Mouse (Mus musculus) C2C12 (cell line): Measurements from ENCODE around the gene Cox6b2. TPM values are rescaled to one million over a fixed set of nuclear protein-coding genes. Genes with fewer than 3 reads are reported as not detected.

ENCODE experiments used
- H3K27me3 ChIP-seq: one replicate; pipeline ENCODE4 v1.6.1; 2011; ENCODE audit not compliant: control insufficient read depth, insufficient read depth, insufficient read length
- H3K36me3 ChIP-seq: one replicate; pipeline ENCODE4 v1.6.1; 2011; ENCODE audit not compliant: control insufficient read depth, insufficient read depth
- H3K4me3 ChIP-seq: one replicate; pipeline ENCODE4 v1.5.1; 2011; ENCODE audit warnings: mild to moderate bottlenecking, control low read depth; ENCODE audit not compliant: poor library complexity, insufficient read depth, severe bottlenecking
- H3K79me2 ChIP-seq: one replicate; pipeline ENCODE4 v1.6.1; 2011; ENCODE audit not compliant: control insufficient read depth, insufficient read depth
- H3K79me3 ChIP-seq: one replicate; pipeline ENCODE4 v1.6.1; 2011; ENCODE audit warnings: low read depth, control low read depth
- H3ac ChIP-seq: one replicate; pipeline ENCODE3; 2011; ENCODE audit warnings: low read depth; ENCODE audit not compliant: control insufficient read depth, insufficient read length
- CEBPB ChIP-seq: IDR thresholded peaks from one replicate; pipeline ENCODE4 v1.6.1; 2011; ENCODE audit warnings: low read depth, mild to moderate bottlenecking, control low read depth, moderate library complexity
- CTCF ChIP-seq: IDR thresholded peaks from one replicate; pipeline ENCODE4 v1.5.1; 2011; ENCODE audit not compliant: control insufficient read depth, insufficient read depth, insufficient read length
- FOSL1 ChIP-seq: IDR thresholded peaks from one replicate; pipeline ENCODE4 v1.8.0; 2011; ENCODE audit warnings: mild to moderate bottlenecking, low read length; ENCODE audit not compliant: poor library complexity, insufficient read depth, severe bottlenecking
- MAX ChIP-seq: IDR thresholded peaks from one replicate; pipeline ENCODE4 v1.6.1; 2011; ENCODE audit warnings: mild to moderate bottlenecking, control low read depth
- MYOD1 ChIP-seq: IDR thresholded peaks from one replicate; pipeline ENCODE4 v1.6.1; 2011; ENCODE audit warnings: low read depth; ENCODE audit not compliant: control insufficient read depth, insufficient read length
- MYOG ChIP-seq: IDR thresholded peaks from one replicate; pipeline ENCODE4 v1.6.1; 2011; ENCODE audit not compliant: control insufficient read depth, insufficient read length; ENCODE audit errors: extremely low read depth
- USF1 ChIP-seq: IDR thresholded peaks from one replicate; pipeline ENCODE4 v1.6.1; 2011; ENCODE audit warnings: low read depth, mild to moderate bottlenecking, control low read depth, moderate library complexity
- polyA plus RNA-seq: library from polyadenylated mRNA; unstranded; fragments of >200 nt; fragmentation: generic; extraction: Trizol; gene quantifications from one replicate; pipeline ENCODE4 v1.2.1, GENCODE M21; 2012; ENCODE audit warnings: missing spikeins

Cox6b2 gene
- polyA plus RNA-seq, 1 experiment: 0.26 TPM

DNA sequence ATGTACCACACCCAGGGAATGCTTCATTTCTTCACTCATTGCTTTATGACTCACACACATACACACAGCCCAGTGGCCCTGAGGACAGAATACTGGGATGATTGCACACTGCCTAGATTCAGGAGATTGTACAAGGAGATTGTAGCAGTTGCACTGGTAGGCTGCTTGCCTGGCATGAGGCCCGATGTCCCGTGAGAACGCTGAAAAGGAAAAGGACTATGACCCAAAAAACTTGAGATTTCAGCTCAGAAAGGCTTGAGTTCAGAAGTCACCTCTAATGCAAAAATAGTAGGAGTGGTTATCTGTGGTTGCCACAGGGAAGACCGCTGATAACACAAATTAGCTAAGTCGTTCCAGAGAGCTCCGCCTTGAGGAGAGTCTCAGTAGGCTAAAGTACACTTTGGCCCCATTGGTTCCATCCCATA lies 19.9 kb downstream of the Cox6b2 start:
- TF ChIP-seq FOSL1: no peak
- no peak for TF ChIP-seq MYOG
- TF ChIP-seq MAX: no peak
- TF ChIP-seq CEBPB: no peak
- TF ChIP-seq CTCF: no peak
- H3K36me3 ChIP-seq: no peaks in the 10 kb centered on the region
- no peaks in the 10 kb centered on the region for H3K27me3 ChIP-seq
- no peak overlapping the region for H3K4me3 ChIP-seq
- no peaks in the 10 kb centered on the region for H3K79me3 ChIP-seq
- H3ac ChIP-seq: no peak overlapping the region
- no peaks in the 10 kb centered on the region for H3K79me2 ChIP-seq

DNA sequence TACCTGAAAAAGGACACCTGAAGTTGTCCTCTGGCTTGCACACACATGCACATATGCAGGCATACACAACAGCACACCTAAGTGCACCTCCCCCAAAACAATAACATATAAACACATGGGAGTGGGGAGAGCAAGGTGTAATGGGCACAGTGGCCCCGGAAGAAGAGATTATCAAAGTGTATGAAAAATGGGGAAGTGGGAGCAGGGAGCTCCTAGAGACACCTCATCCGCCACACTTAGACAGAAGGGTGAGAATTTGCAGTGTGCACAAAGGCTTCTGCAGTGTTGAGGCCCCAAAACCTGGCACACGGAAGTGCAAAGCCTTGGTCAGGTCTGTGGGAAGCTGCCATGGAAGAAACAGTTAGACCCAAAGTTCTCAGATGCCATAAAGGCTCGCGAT lies 21.8 kb downstream of the Cox6b2 start:
- Histone ChIP-seq H3K36me3 (no peaks in the 10 kb centered on the region), H3K79me3 (no peaks in the 10 kb centered on the region), H3K79me2 (no peaks in the 10 kb centered on the region), H3ac (no peak overlapping the region), H3K4me3 (no peak overlapping the region), H3K27me3 (no peaks in the 10 kb centered on the region)
- TF ChIP-seq CEBPB: no peak
- no peak for TF ChIP-seq USF1
- TF ChIP-seq MAX: no peak
- no peak for TF ChIP-seq FOSL1
- no peak for TF ChIP-seq CTCF
- no peak for TF ChIP-seq MYOD1
- TF ChIP-seq MYOG: no peak

DNA sequence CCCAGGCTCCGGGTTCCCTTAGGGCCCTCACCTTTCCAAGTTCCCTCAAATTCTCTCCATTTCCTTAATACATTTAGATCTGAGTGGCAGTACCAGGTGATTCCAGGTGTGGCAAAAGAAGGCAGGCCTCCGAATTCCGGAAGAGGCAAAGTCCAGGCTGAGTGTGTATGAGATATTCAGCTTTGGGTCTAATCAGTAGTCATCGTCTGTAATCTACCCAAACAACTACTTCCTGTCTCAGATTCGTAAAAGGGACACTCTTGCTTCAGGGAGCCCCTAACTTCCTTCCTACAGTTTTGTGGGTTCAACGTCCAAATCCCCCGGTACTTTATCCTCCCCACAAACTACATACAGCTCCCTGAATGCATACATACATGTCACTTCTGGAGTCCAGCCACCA lies 27.7 kb downstream of the Cox6b2 start, which contains the start of gene Tmem150b:
Gene Tmem150b (minus strand): TSS at position 81 of the 400 bp plus-strand sequence.
- Histone ChIP-seq H3K79me2 (no peaks in the 10 kb centered on the region), H3K79me3 (no peaks in the 10 kb centered on the region), H3K36me3 (no peaks in the 10 kb centered on the region), H3K4me3 (no peak within 1 kb of the TSS), H3K27me3 (no peaks in the 10 kb centered on the region), H3ac (no peak within 1 kb of the TSS)
- no peak for TF ChIP-seq MAX
- no peak for TF ChIP-seq USF1
- no peak for TF ChIP-seq FOSL1
- TF ChIP-seq MYOG: no peak
- TF ChIP-seq CTCF: no peak

DNA sequence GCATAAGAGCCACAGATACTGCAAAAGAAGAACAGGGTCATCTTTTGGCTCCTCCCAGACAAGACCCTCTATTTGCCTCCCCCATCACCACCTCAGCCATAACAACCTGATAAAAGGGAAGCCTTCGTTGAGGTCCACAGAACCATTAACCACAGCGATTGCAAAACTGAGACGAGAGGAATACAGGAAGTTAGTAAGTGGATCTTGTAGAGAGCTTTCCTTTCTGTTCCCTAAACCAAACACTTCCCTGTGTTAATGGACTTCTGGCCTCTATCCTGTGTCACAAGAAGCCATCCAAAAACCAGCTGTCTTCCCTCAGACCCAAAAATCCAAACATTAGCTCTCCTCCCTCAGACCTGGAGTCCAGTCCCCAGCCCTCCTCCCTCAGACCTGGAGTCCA lies 28.5 kb downstream of the Cox6b2 start:
- Histone ChIP-seq H3K79me3 (no peaks in the 10 kb centered on the region), H3K79me2 (no peaks in the 10 kb centered on the region), H3K4me3 (no peak overlapping the region), H3ac (no peak overlapping the region), H3K36me3 (no peaks in the 10 kb centered on the region), H3K27me3 (no peaks in the 10 kb centered on the region)
- TF ChIP-seq CEBPB (no peak), USF1 (no peak), MAX (no peak), CTCF (no peak), MYOD1 (no peak), FOSL1 (no peak), MYOG (no peak)

DNA sequence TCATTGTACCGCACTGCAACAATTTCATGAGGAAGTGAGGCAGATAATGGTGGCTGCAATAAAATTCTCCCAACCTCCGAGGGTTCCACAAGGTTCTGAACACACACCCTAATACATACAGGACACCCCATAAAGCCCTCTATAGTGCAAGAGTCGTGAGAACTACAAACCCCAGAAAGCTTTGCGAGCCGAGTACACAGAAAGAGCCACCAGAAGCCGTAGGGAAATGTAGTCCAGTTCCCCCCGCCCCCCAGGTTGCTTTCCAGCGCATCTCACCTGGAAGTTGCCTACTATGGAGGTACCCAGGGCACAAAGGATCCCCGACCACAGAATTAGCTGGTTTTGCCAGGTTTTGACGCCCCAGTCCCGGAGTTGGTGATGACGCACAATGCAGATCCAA lies 29.4 kb downstream of the Cox6b2 start:
- H3K79me3 ChIP-seq: no peaks in the 10 kb centered on the region
- no peak overlapping the region for H3K4me3 ChIP-seq
- no peak overlapping the region for H3ac ChIP-seq
- no peaks in the 10 kb centered on the region for H3K36me3 ChIP-seq
- no peaks in the 10 kb centered on the region for H3K79me2 ChIP-seq
- TF ChIP-seq FOSL1 (no peak), USF1 (no peak), CEBPB (no peak), MYOD1 (no peak), MYOG (no peak), MAX (no peak), CTCF (no peak)
- no peaks in the 10 kb centered on the region for H3K27me3 ChIP-seq

DNA sequence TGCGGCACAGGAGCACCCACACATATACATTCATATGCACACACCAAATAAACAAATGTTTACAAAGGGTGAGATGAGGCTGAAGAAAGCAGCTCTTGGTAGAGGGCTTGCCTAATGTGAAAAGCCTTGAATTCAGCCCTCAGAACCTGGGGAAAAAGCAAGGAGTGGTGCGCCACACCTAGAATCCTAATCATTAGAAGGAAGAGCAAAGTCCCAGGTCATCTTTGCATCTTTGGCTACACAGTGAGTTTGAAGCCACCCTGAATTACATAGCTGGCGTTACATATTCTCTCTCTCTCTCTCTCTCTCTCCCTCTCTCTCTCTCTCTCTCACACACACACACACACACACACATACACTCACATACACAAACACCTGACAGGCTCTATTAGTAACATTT lies 33.6 kb downstream of the Cox6b2 start:
- Histone ChIP-seq H3K4me3 (no peak overlapping the region), H3K79me2 (no peaks in the 10 kb centered on the region), H3K36me3 (no peaks in the 10 kb centered on the region), H3K27me3 (no peaks in the 10 kb centered on the region), H3ac (no peak overlapping the region), H3K79me3 (no peaks in the 10 kb centered on the region)
- no peak for TF ChIP-seq FOSL1
- TF ChIP-seq MAX: no peak
- TF ChIP-seq CEBPB: no peak
- TF ChIP-seq CTCF: no peak
- no peak for TF ChIP-seq MYOG
- TF ChIP-seq USF1: no peak
- no peak for TF ChIP-seq MYOD1
